Mouse (Mus musculus) C2C12 (cell line): ENCODE measurements at regions not wholly inside any gene's neighbourhood (a gene's known extent, or its start where the extent isn't known, plus 50 kb on each side); places are given as distances from the start of the nearest gene placed in this dataset.

Experiments used
- H3K27me3 ChIP-seq: one replicate; pipeline ENCODE4 v1.6.1; 2011; ENCODE audit not compliant: control insufficient read depth, insufficient read depth, insufficient read length
- H3K36me3 ChIP-seq: one replicate; pipeline ENCODE4 v1.6.1; 2011; ENCODE audit not compliant: control insufficient read depth, insufficient read depth
- H3K4me3 ChIP-seq: one replicate; pipeline ENCODE4 v1.5.1; 2011; ENCODE audit warnings: mild to moderate bottlenecking, control low read depth; ENCODE audit not compliant: poor library complexity, insufficient read depth, severe bottlenecking
- H3K79me2 ChIP-seq: one replicate; pipeline ENCODE4 v1.6.1; 2011; ENCODE audit not compliant: control insufficient read depth, insufficient read depth
- H3K79me3 ChIP-seq: one replicate; pipeline ENCODE4 v1.6.1; 2011; ENCODE audit warnings: low read depth, control low read depth
- H3ac ChIP-seq: one replicate; pipeline ENCODE3; 2011; ENCODE audit warnings: low read depth; ENCODE audit not compliant: control insufficient read depth, insufficient read length
- CEBPB ChIP-seq: IDR thresholded peaks from one replicate; pipeline ENCODE4 v1.6.1; 2011; ENCODE audit warnings: low read depth, mild to moderate bottlenecking, control low read depth, moderate library complexity
- CTCF ChIP-seq: IDR thresholded peaks from one replicate; pipeline ENCODE4 v1.5.1; 2011; ENCODE audit not compliant: control insufficient read depth, insufficient read depth, insufficient read length
- FOSL1 ChIP-seq: IDR thresholded peaks from one replicate; pipeline ENCODE4 v1.8.0; 2011; ENCODE audit warnings: mild to moderate bottlenecking, low read length; ENCODE audit not compliant: poor library complexity, insufficient read depth, severe bottlenecking
- MAX ChIP-seq: IDR thresholded peaks from one replicate; pipeline ENCODE4 v1.6.1; 2011; ENCODE audit warnings: mild to moderate bottlenecking, control low read depth
- MYOD1 ChIP-seq: IDR thresholded peaks from one replicate; pipeline ENCODE4 v1.6.1; 2011; ENCODE audit warnings: low read depth; ENCODE audit not compliant: control insufficient read depth, insufficient read length
- MYOG ChIP-seq: IDR thresholded peaks from one replicate; pipeline ENCODE4 v1.6.1; 2011; ENCODE audit not compliant: control insufficient read depth, insufficient read length; ENCODE audit errors: extremely low read depth
- USF1 ChIP-seq: IDR thresholded peaks from one replicate; pipeline ENCODE4 v1.6.1; 2011; ENCODE audit warnings: low read depth, mild to moderate bottlenecking, control low read depth, moderate library complexity

DNA sequence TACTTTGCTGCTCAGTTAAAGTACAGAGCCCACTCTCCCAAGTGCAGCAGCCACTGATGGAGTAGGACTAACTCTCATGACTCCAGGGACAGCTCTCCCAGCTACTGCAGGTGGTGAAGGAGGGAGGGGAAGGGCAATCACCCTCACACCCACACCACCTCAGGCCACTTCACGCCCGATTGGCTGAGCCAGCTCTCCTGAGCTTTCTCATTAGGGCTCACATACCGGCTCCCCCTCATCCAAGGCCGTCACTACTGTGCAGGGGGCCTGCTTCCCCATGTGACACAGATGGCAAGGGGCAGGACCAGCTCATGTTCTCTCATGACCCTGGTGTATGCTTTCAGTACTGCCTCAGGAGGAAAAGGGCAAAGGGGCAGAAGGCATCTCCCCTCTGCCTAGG, 87.8 kb upstream of the Rgmb start:
- H3K36me3 ChIP-seq, result no peaks in the 10 kb centered on the region
- H3K79me3 ChIP-seq, result no peaks in the 10 kb centered on the region
- no peak overlapping the region for H3ac ChIP-seq
- no peak overlapping the region for H3K4me3 ChIP-seq
- TF ChIP-seq FOSL1 (no peak), MYOD1 (no peak), CTCF (no peak), MAX (no peak), CEBPB (no peak), MYOG (no peak), USF1 (no peak)
- no peaks in the 10 kb centered on the region for H3K27me3 ChIP-seq
- H3K79me2 ChIP-seq, result no peaks in the 10 kb centered on the region

DNA sequence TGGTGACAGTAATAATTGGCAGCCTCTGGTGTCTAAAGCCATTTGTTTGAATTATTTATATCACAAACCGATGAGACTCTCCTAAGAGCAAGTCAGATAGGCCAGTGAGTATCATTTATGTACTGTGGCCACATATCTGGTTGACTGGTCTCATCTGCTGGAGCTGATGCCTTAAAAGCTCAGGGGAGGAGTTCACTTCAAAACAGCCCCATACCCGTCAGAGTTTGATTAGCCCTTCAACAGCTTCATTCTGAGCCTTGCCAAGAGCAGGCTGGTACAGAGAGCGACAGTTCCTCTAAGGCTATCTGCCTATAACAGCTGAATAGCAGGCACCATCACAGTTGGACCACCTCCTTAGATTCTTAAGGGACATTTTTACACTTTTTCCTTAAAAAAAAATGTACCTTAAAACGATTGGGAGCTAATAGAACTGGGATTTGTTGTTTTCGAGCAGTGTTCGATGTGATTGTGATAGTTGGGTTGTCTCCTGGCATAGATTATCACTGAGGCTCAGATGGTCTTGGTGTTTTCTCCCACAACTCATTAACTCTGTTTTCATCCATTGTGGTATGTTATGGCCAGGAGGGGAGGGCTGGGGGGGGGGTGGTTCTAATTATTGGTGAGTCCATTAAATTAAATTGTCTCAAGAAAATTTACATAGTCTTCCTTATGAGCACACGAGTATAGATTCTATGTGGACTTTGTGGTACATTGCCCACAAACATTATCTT, 68.0 kb upstream of the Rgmb start:
- no peaks in the 10 kb centered on the region for H3K36me3 ChIP-seq
- H3K79me3 ChIP-seq, result no peaks in the 10 kb centered on the region
- no peak for TF ChIP-seq CEBPB
- no peak for TF ChIP-seq MYOD1
- TF ChIP-seq MYOG, result no peak
- TF ChIP-seq MAX, result no peak
- no peaks in the 10 kb centered on the region for H3K79me2 ChIP-seq
- no peaks in the 10 kb centered on the region for H3K27me3 ChIP-seq
- H3ac ChIP-seq, result no peak overlapping the region
- no peak overlapping the region for H3K4me3 ChIP-seq

DNA sequence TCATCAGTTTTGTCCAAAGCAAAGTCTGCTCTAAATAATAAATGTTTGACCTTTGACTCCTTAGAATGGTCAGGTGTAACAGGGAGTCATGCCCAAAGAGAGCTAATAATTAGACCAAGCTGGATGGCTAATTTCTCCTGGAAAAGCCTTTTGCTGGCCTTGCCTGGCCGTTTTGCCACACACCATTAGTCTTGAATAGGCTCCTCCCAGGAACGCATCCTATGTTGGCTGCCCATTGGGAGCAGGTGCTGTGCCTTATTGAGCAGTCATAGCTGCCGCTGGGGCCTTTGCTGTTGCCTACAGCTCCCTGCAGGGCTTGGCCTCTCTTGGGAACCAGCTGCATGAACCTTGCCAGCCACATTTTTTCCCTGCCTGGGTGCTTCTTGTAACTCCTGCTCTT, 65.1 kb upstream of the Rgmb start:
- no peaks in the 10 kb centered on the region for H3K27me3 ChIP-seq
- H3K79me3 ChIP-seq, result no peaks in the 10 kb centered on the region
- TF ChIP-seq CEBPB (no peak), MYOG (no peak), CTCF (no peak), USF1 (no peak), MYOD1 (no peak), MAX (no peak), FOSL1 (no peak)
- H3K4me3 ChIP-seq, result no peak overlapping the region
- no peaks in the 10 kb centered on the region for H3K36me3 ChIP-seq
- H3K79me2 ChIP-seq, result no peaks in the 10 kb centered on the region
- no peak overlapping the region for H3ac ChIP-seq

DNA sequence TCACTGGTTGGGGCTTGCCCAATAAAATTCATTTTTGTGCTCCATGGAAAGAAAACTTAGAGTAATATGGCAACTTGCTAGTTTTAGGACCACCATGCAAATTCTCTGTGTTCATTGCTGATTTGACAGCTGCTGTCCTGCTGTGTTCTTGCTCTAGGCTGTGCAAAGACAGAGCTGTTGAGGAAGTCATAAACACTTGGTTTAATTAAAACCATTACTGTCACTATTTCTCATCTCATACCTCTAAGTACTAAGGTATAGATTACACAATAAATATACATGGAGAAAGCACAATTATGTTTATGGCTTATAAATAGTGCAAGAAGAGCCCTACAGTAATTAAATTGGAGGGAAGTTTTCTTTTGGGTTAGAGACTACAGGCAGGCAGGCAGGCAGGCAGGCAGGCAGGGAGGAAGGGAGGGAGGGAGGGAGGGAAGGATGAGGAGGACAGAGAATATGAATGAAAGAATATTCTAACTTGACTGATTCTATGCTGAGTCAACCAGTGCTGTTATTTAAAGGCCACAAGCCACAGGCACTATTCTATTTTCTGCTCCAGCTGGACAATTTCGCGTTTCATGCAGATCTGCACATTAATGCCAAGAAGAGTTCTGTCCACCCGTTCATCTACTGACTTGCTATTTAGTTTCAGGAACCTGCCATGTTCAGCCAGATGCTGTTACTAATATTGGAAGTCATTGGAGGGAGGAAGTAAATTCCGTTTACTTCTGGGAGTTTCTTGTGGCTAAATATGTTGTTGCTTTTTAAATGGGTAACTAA, 61.2 kb upstream of the Rgmb start:
- H3K79me3 ChIP-seq, result no peaks in the 10 kb centered on the region
- TF ChIP-seq MYOD1 (no peak), CEBPB (no peak), MAX (no peak), CTCF (no peak), FOSL1 (no peak), MYOG (no peak), USF1 (no peak)
- H3K4me3 ChIP-seq, result no peak overlapping the region
- H3K36me3 ChIP-seq, result no peaks in the 10 kb centered on the region
- no peaks in the 10 kb centered on the region for H3K79me2 ChIP-seq
- H3K27me3 ChIP-seq, result no peaks in the 10 kb centered on the region
- no peak overlapping the region for H3ac ChIP-seq

DNA sequence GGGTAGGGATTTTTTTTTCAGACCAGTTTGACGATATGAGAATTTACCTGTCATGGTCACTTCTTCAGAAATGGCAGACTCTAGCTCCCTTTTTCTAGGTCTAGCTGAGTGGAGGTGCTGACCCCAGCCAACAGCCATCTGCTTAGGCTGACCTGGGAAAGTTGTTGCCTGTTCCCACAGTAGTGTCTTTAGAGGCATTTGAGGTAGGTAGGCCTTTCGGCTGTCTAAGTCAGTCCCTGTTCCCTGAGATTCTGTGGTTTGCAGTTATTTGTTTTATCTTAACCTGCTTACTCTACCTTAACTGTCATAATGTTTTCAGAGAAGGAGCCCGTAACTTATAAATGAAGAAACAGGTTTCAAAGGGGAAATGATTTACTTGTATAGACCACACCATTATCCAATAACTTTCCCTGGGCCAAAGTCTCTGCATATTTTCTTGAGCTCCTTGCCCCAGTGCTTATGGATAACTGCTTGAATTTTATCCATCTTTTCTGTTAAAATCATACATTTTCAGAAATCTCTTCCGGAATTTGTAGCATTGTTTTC, 59.8 kb upstream of the Rgmb start:
- no peak overlapping the region for H3ac ChIP-seq
- H3K27me3 ChIP-seq, result no peaks in the 10 kb centered on the region
- no peak for TF ChIP-seq CEBPB
- TF ChIP-seq CTCF, result no peak
- TF ChIP-seq MYOD1, result no peak
- TF ChIP-seq MYOG, result no peak
- no peak for TF ChIP-seq FOSL1
- TF ChIP-seq USF1, result no peak
- no peaks in the 10 kb centered on the region for H3K79me3 ChIP-seq
- H3K36me3 ChIP-seq, result no peaks in the 10 kb centered on the region
- H3K4me3 ChIP-seq, result no peak overlapping the region
- H3K79me2 ChIP-seq, result no peaks in the 10 kb centered on the region

DNA sequence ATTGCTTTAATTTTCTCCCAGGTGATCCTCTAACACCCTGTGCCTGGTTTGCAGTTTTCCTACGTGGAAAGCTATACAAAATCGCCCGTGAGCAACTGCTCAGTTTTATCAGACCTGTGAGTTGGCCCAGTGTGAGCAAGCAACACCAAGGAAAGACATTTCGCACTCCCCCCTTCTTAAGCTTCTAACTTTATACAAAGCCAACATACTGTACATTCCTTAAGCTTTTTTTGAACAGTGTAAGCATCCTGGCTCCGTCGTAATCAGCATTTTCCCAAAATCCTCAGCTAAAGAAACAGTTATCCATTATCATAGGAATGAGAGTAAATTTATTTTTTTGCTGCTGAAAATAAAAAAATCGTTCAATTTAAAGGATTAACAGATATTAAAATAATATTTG, 52.0 kb upstream of the Rgmb start:
- TF ChIP-seq CTCF, result no peak
- no peak for TF ChIP-seq USF1
- TF ChIP-seq MYOG, result no peak
- no peak for TF ChIP-seq CEBPB
- TF ChIP-seq MYOD1, result no peak
- Histone ChIP-seq H3K4me3 (no peak overlapping the region), H3ac (no peak overlapping the region), H3K27me3 (no peaks in the 10 kb centered on the region), H3K79me3 (no peaks in the 10 kb centered on the region), H3K36me3 (no peaks in the 10 kb centered on the region), H3K79me2 (no peaks in the 10 kb centered on the region)
